Mouse (Mus musculus): Measurements from ENCODE around the gene Cradd.

- TF ChIP-seq CTCF (IDR thresholded peaks at IDR 0.05; ENCODE audit: low read depth), result no peak
- TF ChIP-seq EP300 (optimal IDR thresholded peaks at IDR 0.05), result no peak
Measured at GRCm38 (mm10) chr10:95201514-95201913, 122.4 kb downstream of the Cradd start.
